Mouse (Mus musculus) activated CD4-positive, CD25-positive, alpha-beta regulatory T cell, adult 4 months (primary cell): Measurements from ENCODE around the gene Ifi208. TPM values are rescaled to one million over a fixed set of nuclear protein-coding genes. Genes with fewer than 3 reads are reported as not detected.
"Not testable (repeated sequence)": the region's sequence is repeated elsewhere in the genome, so short reads cannot be mapped to it uniquely, and the experiment has no call there.

Experiments used
- ATAC-seq: one replicate; pipeline ENCODE4 v1.8.0; 2017
- polyA plus RNA-seq, 2 experiments: library from polyadenylated mRNA; unstranded; fragments of 100-300 nt; shearing (Covaris generic); gene quantifications; one replicate each; pipeline ENCODE4 v1.2.1; 2017

Ifi208 gene
- 10 to 100 TPM; 61.1 to 77.0 TPM for polyA plus RNA-seq

- ATAC-seq, result peak; percentile 91
Measured at GRCm38 (mm10) chr1:173673458-173674097, at the start of gene Ifi208. Gene Ifi208 (plus strand): TSS chr1:173673675.

DNA sequence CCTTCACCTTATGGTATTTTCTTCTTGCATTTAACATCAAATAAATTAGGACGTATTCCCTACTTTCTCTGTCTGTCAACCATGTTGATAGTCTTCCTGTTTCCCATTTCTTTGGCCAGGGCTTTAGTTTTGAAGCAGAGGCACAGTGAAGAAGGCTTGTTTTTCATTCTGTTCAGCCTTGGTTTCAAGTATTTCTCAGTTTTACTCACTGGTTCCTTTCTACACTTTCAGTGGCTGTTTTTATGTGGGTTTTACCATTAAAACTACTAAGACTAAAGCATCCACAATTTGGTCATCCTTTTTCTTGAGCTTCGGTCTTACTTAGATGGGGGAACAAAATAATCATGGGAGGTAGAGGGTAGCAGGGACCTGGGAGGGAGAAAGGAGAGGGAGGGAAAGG, 49.4 kb upstream of the Ifi208 start:
- ATAC-seq, result no peak

DNA sequence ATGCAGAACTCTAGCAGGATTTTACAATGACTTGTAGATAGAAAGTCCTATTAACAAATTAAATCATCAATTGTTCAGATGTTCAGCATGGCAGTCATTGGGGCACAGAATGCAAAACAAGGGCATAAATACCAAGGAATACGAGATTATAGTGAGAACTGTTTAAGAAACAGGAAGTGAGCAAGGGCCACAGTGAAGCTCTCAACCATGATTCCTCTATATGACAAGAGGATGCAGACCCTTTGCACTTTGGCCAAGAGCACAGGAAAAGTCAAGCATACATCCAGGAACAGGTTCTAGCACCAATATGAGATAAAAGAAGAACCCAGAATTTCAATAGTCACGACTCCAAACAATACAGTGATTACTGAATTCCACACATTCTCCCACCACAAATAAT, 46.8 kb upstream of the Ifi208 start:
- no peak for ATAC-seq

DNA sequence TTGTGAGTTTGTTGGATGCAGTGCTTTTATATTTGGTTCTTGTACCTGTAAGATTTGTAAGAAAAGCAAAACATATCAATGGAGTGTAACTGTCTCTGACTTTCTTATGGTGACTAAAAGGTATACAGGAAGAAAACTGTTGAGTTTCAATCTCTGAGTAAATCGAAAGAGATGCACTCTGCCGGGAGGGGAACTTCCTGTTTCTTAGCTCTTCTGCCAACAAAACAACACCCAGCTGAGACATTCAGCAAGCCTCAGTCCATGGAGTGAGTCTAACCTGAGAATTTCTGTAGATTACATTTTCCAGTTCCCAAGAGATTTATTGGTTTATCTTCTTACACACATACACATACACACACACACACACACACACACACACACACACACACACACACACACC, 42.9 kb upstream of the Ifi208 start, which contains the start of gene Ifi209:
Ifi209 (plus strand) TSS at position 296 of the 400 bp plus-strand sequence.
- ATAC-seq, result peak; percentile 79

GRCm38 (mm10) chr1:173633969-173634645, 39.4 kb upstream of the Ifi208 start:
- ATAC-seq, result no peak

- no peak for ATAC-seq
Measured at GRCm38 (mm10) chr1:173645393-173645792, 28.1 kb upstream of the Ifi208 start.

- no peak for ATAC-seq
Measured at GRCm38 (mm10) chr1:173657973-173658372, 15.5 kb upstream of the Ifi208 start.

- ATAC-seq, result peak; percentile 80
Measured at GRCm38 (mm10) chr1:173678605-173679004, 5.1 kb downstream of the Ifi208 start.

DNA sequence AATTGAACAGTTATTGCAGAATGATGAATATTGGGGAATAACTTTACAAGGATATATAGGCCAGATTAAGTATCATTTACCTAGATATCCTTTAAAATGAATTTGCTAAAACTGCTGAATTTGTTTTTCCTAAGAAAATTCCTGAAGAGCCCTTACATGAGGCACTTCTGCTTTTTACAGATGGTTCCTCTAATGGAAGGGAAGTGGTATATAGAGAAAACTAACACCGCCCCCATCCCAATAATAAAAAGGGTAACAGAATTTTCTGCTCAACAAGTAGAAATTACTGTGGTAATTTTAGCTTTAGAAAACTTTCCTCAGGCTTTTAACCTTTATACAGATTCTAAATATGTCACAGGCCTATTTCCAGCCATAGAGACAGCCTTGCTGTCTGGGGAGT, 20.8 kb downstream of the Ifi208 start:
- no peak for ATAC-seq

- no peak for ATAC-seq
Measured at GRCm38 (mm10) chr1:173733219-173733618, 59.7 kb downstream of the Ifi208 start.

GRCm38 (mm10) chr1:173735015-173735414, 61.5 kb downstream of the Ifi208 start:
- ATAC-seq, result not testable (repeated sequence)

DNA sequence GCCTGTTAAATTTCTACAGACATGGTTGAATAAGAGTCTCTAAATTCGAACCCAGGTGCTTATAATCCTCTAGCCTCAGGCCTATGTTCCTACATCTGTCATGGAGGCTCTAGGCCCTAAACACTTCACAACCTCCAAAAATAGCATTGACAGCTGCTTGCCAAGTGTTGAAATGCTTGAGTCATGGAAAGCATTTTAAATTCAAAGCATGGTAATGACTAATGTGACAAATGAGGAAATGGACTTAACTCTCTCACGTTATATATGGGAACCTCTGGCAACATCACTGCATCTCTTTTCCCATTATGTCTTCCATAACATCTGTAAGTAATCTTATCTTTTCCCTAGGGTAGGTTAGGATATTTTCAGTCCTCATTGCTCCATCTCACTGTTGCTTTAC, 63.5 kb downstream of the Ifi208 start:
- no peak for ATAC-seq

DNA sequence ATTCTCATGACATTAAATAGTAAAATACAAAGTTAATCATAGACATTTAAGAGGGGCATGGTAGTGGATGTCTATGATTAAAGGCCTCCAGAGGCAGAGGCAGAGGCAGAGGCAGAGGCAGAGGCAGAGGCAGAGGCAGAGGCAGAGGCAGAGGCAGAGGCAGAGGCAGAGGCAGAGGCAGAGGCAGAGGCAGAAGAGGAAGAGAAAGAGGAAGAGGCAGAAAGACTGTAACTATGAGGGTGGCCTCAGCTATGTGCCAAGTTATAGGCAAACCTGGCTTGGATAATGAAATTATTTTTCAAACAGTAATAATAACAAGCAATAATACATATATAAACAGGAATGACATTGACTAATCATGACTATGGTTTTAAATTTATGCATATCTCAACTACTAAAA, 67.1 kb downstream of the Ifi208 start:
- ATAC-seq, result no peak

DNA sequence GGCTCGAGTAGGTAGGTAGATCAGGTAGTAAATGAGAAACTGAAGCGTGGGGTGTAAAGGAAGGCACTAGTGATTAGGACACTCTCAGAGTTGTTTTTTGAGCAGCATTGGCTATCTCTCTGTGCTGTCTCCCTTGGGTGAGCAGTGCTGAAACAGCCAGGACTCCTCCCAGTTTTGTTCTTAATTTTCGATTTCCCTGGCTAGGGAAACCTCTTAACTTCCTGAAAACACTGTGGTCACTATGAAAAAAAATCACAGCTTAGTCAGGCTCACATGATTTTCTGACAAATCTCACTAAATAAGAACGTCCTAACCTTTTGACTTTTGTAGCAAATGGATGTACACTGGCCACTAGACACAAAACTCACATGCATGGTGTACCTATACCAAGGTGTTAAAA, 68.2 kb downstream of the Ifi208 start, which contains the start of gene Ifi207:
Ifi207 (minus strand) TSS at position 92 of the 400 bp plus-strand sequence.
- ATAC-seq, result no peak

DNA sequence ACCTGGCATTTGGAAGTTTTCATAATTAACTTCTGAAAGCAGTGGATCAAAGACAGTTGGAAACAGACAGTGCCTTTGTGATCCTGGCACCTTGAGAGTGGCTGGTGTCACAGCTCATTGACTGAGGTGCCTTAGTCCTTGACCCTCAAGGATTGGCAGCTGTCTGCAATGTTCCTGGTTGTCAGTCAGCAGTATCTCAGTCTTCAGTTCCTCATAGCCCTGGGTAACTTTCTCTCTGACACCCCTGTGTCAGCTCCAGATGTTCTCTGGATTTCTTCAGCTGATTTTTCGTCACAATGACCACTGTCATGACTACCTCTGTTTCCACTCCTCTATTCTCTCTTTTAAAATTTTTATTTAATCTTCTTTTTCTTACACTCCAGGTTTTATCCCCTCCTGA, 68.8 kb downstream of the Ifi208 start:
- no peak for ATAC-seq

Other genes starting within 250 kb of the Ifi208 start
- 10 to 100 TPM; 70.9 to 95.8 TPM for gene Ifi206, start 182.6 kb upstream of the Ifi208 start, polyA plus RNA-seq
- 10 to 100 TPM; 26.9 to 33.2 TPM for gene Ifi214, start 137.7 kb upstream of the Ifi208 start, polyA plus RNA-seq
- gene Ifi213, start 74.4 kb upstream of the Ifi208 start, polyA plus RNA-seq, result 10 to 100 TPM; 86.1 to 90.7 TPM
- gene Ifi209, start 42.8 kb upstream of the Ifi208 start, polyA plus RNA-seq, result 100 to 1,000 TPM; 232 to 244 TPM
- gene Ifi207, start 68.1 kb downstream of the Ifi208 start, polyA plus RNA-seq, result under 1 TPM; 0.13 to 0.27 TPM
- 1 to 10 TPM; 1.0 to 1.1 TPM for gene Ifi204, start 93.3 kb downstream of the Ifi208 start, polyA plus RNA-seq
- gene Ifi211, start 239.4 kb downstream of the Ifi208 start, polyA plus RNA-seq, result 1 to 10 TPM; 3.1 to 3.2 TPM